Mouse (Mus musculus) heart, embryonic 11.5 days (tissue): ENCODE data around the gene Gbp9. TPM values are rescaled to one million over a fixed set of nuclear protein-coding genes. Genes with fewer than 3 reads are reported as not detected.

Experiments used
- polyA plus RNA-seq: library from polyadenylated mRNA; unstranded; fragments of >200 nt; fragmentation: Nextera tagmentation; extraction: Ambion mirVana; gene quantifications from 2 replicates; pipeline ENCODE4 v1.2.1, GENCODE M21; 2014

Gbp9 gene
- polyA plus RNA-seq, 1 experiment from 2014 or later = 3.4 TPM

Other genes with a start within 250 kb of the Gbp9 start
- 0.32 and 0.59 TPM in 2 replicates for gene Abcg3, start 156.8 kb downstream of the Gbp9 start, polyA plus RNA-seq
- gene Gbp8, start within 50 bp of the Gbp9 start, polyA plus RNA-seq = 0.93 and 1.6 TPM in 2 replicates
- 4.4 and 7.6 TPM in 2 replicates for gene Gbp4, start within 50 bp of the Gbp9 start, polyA plus RNA-seq
- gene Gbp10, start 100.0 kb upstream of the Gbp9 start, polyA plus RNA-seq = not detected in 2 replicates
- not detected in 2 replicates for gene Gm43302, start 154.2 kb upstream of the Gbp9 start, polyA plus RNA-seq
- gene Gbp6, start 154.2 kb upstream of the Gbp9 start, polyA plus RNA-seq = 2.3 and 2.8 TPM in 2 replicates